Mouse (Mus musculus): ENCODE data around the gene Parp16. TPM values are rescaled to one million over a fixed set of nuclear protein-coding genes. Genes with fewer than 3 reads are reported as not detected.

Gene Parp16
- polyA plus RNA-seq, 1 experiment: 4.3 TPM

DNA sequence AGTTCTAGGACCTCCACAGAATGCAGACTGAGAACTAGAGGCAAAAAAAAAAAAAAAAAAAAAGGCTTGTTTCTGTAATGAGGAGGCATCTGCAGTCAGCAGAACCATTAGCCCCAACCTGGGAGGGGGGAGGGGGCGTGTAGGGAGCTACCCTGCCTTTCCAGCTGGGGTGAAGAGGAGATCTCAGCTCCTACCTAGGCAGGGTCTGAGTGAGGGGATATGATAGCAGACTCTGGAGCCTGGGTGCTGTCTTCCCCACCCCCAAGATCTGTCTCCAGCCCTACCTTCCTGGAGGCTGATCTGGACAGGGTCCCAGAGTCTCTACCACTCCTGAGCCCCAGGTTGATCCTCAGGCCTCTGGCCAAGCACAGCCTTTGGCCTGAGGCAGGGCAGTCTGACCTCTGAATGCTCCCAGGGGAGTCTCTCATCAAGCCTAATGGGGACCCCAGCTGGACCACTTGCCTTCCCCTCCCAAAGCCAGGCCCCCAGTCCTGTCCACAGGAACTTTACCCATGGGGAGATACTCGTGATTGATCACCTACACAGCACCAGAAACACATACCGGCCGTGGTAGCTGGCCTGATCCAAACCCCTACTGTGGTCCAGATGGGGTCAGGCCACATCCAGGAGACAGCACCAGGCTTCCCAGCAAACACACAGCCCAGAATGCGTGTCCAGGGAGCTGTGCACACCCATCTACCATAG lies 19.8 kb upstream of the Parp16 start:
- TF ChIP-seq POLR2A (IDR thresholded peaks at IDR 0.05; ENCODE audit: borderline replicate concordance, control insufficient read depth, low read depth, low read length) (no peak), CTCF (IDR thresholded peaks at IDR 0.05; ENCODE audit: control insufficient read depth, insufficient read depth, low read length) (no peak)
- 66% methylated on average over 5 of the region's 5 CpGs for WGBS
- H3K27ac ChIP-seq (ENCODE audit: control insufficient read depth, insufficient read depth, low read depth, low read length, poor library complexity): no peak overlapping the region

DNA sequence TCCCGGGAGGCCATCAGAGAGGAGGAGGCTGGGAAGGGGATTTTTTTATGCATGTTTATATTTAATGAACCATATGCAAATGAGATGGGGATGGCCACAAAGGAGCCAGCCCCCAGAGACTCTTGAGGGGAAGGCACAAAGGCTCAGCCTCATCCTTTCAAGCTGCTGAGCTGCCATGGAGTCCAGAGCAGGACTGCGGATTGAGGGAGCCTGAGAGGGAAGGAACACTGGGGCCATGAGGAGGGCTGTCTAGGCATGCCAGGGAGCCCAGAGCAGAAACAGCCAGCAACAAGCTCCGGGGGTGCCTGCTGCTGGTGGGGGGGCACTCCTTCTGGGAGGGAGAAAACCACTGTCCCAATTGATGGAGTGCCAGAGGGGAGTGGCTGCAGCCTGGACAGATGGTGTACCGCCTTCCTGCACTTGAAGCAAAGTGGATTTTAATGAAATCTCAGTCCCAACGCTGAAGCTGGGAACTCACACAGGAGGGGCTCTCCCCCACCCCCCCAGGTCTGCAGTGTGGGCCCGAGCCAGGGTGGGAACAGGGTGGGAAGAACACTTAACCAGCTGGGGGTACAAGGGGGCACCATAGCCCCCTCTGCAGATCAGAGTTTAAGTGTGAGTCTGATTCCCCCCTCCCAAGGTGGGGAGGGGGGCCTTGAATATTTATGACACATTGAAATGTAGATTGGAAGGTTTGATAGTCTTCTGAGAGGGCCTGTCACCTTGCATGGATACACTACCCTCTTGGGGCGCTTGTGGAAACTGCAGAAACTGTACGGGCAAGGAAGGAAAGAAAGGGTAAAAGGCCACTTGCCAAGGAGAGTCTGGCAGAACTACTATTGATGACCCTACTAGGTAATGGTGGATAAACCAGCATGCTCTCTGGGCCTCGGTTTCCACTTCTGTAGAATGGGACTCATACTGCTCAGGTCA lies 18.9 kb upstream of the Parp16 start:
- no peak for TF ChIP-seq POLR2A (IDR thresholded peaks at IDR 0.05; ENCODE audit: borderline replicate concordance, control insufficient read depth, low read depth, low read length)
- TF ChIP-seq CTCF (IDR thresholded peaks at IDR 0.05; ENCODE audit: control insufficient read depth, insufficient read depth, low read length): no peak
- Histone ChIP-seq H3K4me1 (ENCODE audit: control insufficient read depth, insufficient read depth, low read length) (no peaks in the 10 kb centered on the region; the same call in 1 of the 2 replicates), H3K27ac (ENCODE audit: control insufficient read depth, insufficient read depth, low read depth, low read length, poor library complexity) (no peak overlapping the region), H3K4me3 (replicated peaks; ENCODE audit: control insufficient read depth, low read depth, low read length) (no peak overlapping the region)
- 63% methylated on average over 9 of the region's 9 CpGs for WGBS

More for the DNA sequence above, 19.8 kb upstream of the Parp16 start:
- H3K4me1 ChIP-seq (ENCODE audit: control insufficient read depth, insufficient read depth, low read length): no peaks in the 10 kb centered on the region; the same call in 1 of the 2 replicates
- no peak overlapping the region for H3K4me3 ChIP-seq (replicated peaks; ENCODE audit: control insufficient read depth, low read depth, low read length)

GRCm38 (mm10) chr9:65177497-65177896 lies 17.7 kb upstream of the Parp16 start:
- H3K27ac ChIP-seq (ENCODE audit: control insufficient read depth, insufficient read depth, low read depth, low read length, poor library complexity): no peak overlapping the region
- H3K4me1 ChIP-seq (ENCODE audit: control insufficient read depth, insufficient read depth, low read length): no peaks in the 10 kb centered on the region; the same call in 1 of the 2 replicates
- 78% methylated on average over 3 of the region's 3 CpGs for WGBS
- no peak overlapping the region for H3K4me3 ChIP-seq (replicated peaks; ENCODE audit: control insufficient read depth, low read depth, low read length)
- TF ChIP-seq POLR2A (IDR thresholded peaks at IDR 0.05; ENCODE audit: borderline replicate concordance, control insufficient read depth, low read depth, low read length): no peak
- no peak for TF ChIP-seq CTCF (IDR thresholded peaks at IDR 0.05; ENCODE audit: control insufficient read depth, insufficient read depth, low read length)

DNA sequence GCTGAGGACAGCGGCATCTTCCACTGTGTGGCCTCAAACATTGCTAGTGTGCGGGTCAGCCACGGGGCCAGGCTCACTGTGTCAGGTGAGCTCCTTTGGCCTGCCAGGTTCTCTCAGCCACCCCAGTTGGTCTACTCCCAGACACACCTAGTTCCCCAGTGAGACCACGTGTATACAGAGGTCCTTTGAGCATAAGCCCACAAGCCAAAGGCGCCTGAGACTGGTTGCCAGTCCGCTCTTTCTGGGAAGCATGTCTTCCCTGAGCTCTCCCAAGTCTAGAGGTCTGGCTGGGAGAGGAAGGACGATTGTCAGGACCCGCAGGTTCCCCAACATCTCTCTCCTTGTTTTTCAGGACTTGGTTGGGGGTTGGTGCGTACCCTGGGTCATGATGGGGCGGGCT lies 17.2 kb upstream of the Parp16 start:
- no peak for TF ChIP-seq CTCF (IDR thresholded peaks at IDR 0.05; ENCODE audit: control insufficient read depth, insufficient read depth, low read length)
- TF ChIP-seq POLR2A (IDR thresholded peaks at IDR 0.05; ENCODE audit: borderline replicate concordance, control insufficient read depth, low read depth, low read length): no peak
- no peaks in the 10 kb centered on the region; the same call in 1 of the 2 replicates for H3K4me1 ChIP-seq (ENCODE audit: control insufficient read depth, insufficient read depth, low read length)

GRCm38 (mm10) chr9:65178336-65179213 lies 16.6 kb upstream of the Parp16 start:
- WGBS: 67% methylated on average over 22 of the region's 22 CpGs
- no peak overlapping the region for H3K27ac ChIP-seq (ENCODE audit: control insufficient read depth, insufficient read depth, low read depth, low read length, poor library complexity)
- no peak overlapping the region for H3K4me3 ChIP-seq (replicated peaks; ENCODE audit: control insufficient read depth, low read depth, low read length)
- TF ChIP-seq POLR2A (IDR thresholded peaks at IDR 0.05; ENCODE audit: borderline replicate concordance, control insufficient read depth, low read depth, low read length): no peak
- no peak for TF ChIP-seq CTCF (IDR thresholded peaks at IDR 0.05; ENCODE audit: control insufficient read depth, insufficient read depth, low read length)
- H3K4me1 ChIP-seq (ENCODE audit: control insufficient read depth, insufficient read depth, low read length): no peaks in the 10 kb centered on the region; the same call in 1 of the 2 replicates

More for the DNA sequence above, 17.2 kb upstream of the Parp16 start:
- H3K4me3 ChIP-seq (replicated peaks; ENCODE audit: control insufficient read depth, low read depth, low read length): no peak overlapping the region
- 78% methylated on average over 10 of the region's 10 CpGs for WGBS
- H3K27ac ChIP-seq (ENCODE audit: control insufficient read depth, insufficient read depth, low read depth, low read length, poor library complexity): no peak overlapping the region

- TF ChIP-seq POLR2A (IDR thresholded peaks at IDR 0.05; ENCODE audit: borderline replicate concordance, control insufficient read depth, low read depth, low read length): no peak
- no peak for TF ChIP-seq CTCF (IDR thresholded peaks at IDR 0.05; ENCODE audit: control insufficient read depth, insufficient read depth, low read length)
- Histone ChIP-seq H3K4me1 (ENCODE audit: control insufficient read depth, insufficient read depth, low read length) (no peaks in the 10 kb centered on the region; the same call in none of the 2 replicates), H3K4me3 (replicated peaks; ENCODE audit: control insufficient read depth, low read depth, low read length) (no peak overlapping the region), H3K27ac (ENCODE audit: control insufficient read depth, insufficient read depth, low read depth, low read length, poor library complexity) (no peak overlapping the region)
- 31% methylated on average over 17 of the region's 17 CpGs for WGBS
Observed at GRCm38 (mm10) chr9:65179817-65180624, 15.1 kb upstream of the Parp16 start.

DNA sequence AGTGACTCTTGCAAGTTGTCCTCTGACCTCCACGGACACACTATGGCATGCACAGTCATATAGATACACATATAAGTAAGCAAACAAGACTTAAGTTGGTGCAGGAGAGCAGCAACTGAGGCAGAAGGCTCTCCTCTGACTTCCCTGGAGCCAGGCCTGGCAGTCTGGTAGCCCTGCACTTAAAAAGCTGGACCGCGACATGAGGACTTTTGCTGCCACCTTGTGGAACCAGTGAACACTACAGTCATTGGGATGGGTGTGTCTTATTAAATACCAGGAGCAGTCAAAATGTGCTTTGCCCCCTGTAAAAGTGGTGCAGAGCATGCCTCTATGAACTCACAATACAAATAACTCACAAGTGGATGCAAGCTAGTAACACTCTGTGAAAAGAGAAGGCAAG lies 6.6 kb upstream of the Parp16 start:
- Histone ChIP-seq H3K27ac (ENCODE audit: control insufficient read depth, insufficient read depth, low read depth, low read length, poor library complexity) (no peak overlapping the region), H3K4me1 (ENCODE audit: control insufficient read depth, insufficient read depth, low read length) (peaks cover 2% of the 10 kb centered on the region), H3K4me3 (replicated peaks; ENCODE audit: control insufficient read depth, low read depth, low read length) (no peak overlapping the region)
- WGBS: 19% methylated on average over 3 of the region's 3 CpGs
- TF ChIP-seq CTCF (IDR thresholded peaks at IDR 0.05; ENCODE audit: control insufficient read depth, insufficient read depth, low read length): peak; percentile 79
- no peak for TF ChIP-seq POLR2A (IDR thresholded peaks at IDR 0.05; ENCODE audit: borderline replicate concordance, control insufficient read depth, low read depth, low read length)

Measured in bone marrow, adult 2 months (tissue).